Mouse (Mus musculus): Measurements from ENCODE around the gene Sycp2l.

DNA sequence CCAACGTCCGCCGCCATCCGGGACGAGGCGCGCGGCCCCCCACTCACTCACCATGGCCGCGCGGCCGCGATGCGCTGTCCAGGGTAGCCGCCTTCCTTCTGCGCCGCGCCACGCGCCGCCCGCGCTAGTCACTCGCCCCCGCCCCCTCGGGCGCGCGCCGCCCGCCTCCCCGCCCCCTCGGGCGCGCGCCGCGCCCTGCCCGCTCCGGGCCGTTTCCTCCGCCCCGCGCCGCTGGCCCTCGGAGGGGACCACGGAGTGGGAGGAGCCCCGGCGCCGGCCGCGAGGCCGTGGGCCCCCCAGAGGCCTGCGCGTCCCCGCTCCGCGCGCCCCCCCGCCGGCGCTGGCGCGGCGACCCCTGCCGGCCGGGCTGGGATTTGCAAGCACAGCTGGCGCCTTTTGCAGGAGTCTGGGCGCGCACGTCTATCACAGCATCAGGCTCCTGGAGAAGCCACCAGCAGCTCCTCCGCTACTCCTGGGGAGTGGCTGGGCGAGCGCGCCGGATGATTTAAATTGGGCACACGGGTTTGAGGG, 106.3 kb downstream of the Sycp2l start, which contains the start of gene Elovl2:
- peak; percentile 55 for TF ChIP-seq CTCF (IDR thresholded peaks at IDR 0.05)
- TF ChIP-seq EP300 (IDR thresholded peaks at IDR 0.05) = no peak
